Mouse (Mus musculus) fibroblast of lung, adult 2 months (primary cell): Measurements from ENCODE around the gene Pigu.

ENCODE experiments used
- DNase-seq: peaks from one replicate; pipeline ENCODE4 v3.0.0-alpha.2; 2011; ENCODE audit warnings: low read depth

Gene Pigu

GRCm38 (mm10) chr2:155287456-155288250 is 69.6 kb downstream of the Pigu start:
- no peak for DNase-seq

GRCm38 (mm10) chr2:155285744-155286143 is 71.5 kb downstream of the Pigu start:
- DNase-seq = no peak

GRCm38 (mm10) chr2:155284647-155285046 is 72.6 kb downstream of the Pigu start:
- DNase-seq = no peak

GRCm38 (mm10) chr2:155283793-155284192 is 73.4 kb downstream of the Pigu start:
- no peak for DNase-seq

GRCm38 (mm10) chr2:155280116-155280515 is 77.1 kb downstream of the Pigu start:
- DNase-seq = peak; percentile 7

GRCm38 (mm10) chr2:155279163-155279562 is 78.1 kb downstream of the Pigu start:
- no peak for DNase-seq

- no peak for DNase-seq
These were observed 78.9 kb downstream of the Pigu start for GRCm38 (mm10) chr2:155278361-155278760.

GRCm38 (mm10) chr2:155277721-155278120 is 79.5 kb downstream of the Pigu start:
- DNase-seq = no peak

- peak; percentile 8 for DNase-seq
These were observed 80.5 kb downstream of the Pigu start for GRCm38 (mm10) chr2:155276621-155277175.

- DNase-seq = peak; percentile 73
These were observed 81.0 kb downstream of the Pigu start, which contains the start of gene Map1lc3a for GRCm38 (mm10) chr2:155276195-155276594. Gene Map1lc3a, plus strand, starts transcription at chr2:155276297.

GRCm38 (mm10) chr2:155273603-155274002 is 83.6 kb downstream of the Pigu start:
- no peak for DNase-seq

- no peak for DNase-seq
These were observed 84.6 kb downstream of the Pigu start for GRCm38 (mm10) chr2:155272396-155273170.

- DNase-seq = no peak
These were observed 85.3 kb downstream of the Pigu start for GRCm38 (mm10) chr2:155271957-155272356.

GRCm38 (mm10) chr2:155266896-155267295 is 90.3 kb downstream of the Pigu start:
- no peak for DNase-seq

- DNase-seq = no peak
These were observed 91.7 kb downstream of the Pigu start for GRCm38 (mm10) chr2:155265526-155265925.

GRCm38 (mm10) chr2:155249588-155249987 is 107.6 kb downstream of the Pigu start:
- no peak for DNase-seq

GRCm38 (mm10) chr2:155248718-155249117 is 108.5 kb downstream of the Pigu start:
- DNase-seq = no peak

- DNase-seq = peak; percentile 70
These were observed 109.0 kb downstream of the Pigu start for GRCm38 (mm10) chr2:155248206-155248605.

- no peak for DNase-seq
These were observed 111.0 kb downstream of the Pigu start for GRCm38 (mm10) chr2:155246231-155246630.

- peak; percentile 81 for DNase-seq
These were observed 114.9 kb downstream of the Pigu start for GRCm38 (mm10) chr2:155242296-155242855.

GRCm38 (mm10) chr2:155240915-155241314 is 116.3 kb downstream of the Pigu start:
- peak; percentile 28 for DNase-seq

- DNase-seq = no peak
These were observed 120.0 kb downstream of the Pigu start for GRCm38 (mm10) chr2:155237276-155237675.
